Mouse (Mus musculus) intestine, embryonic 14.5 days (tissue): ENCODE data around the gene D17Wsu92e. TPM values are rescaled to one million over a fixed set of nuclear protein-coding genes. Genes with fewer than 3 reads are reported as not detected.

Experiments used
- ATAC-seq: fragments of 200-750 bp; cut with Nextera tagmentation; replicated peaks from 2 replicates; pipeline ENCODE4 v1.8.0; 2017; ENCODE audit warnings: low read depth, moderate number of reproducible peaks, moderate TSS enrichment, moderate library complexity; ENCODE audit not compliant: low FRiP score, low TSS enrichment
- DNase-seq: peaks from one replicate; pipeline ENCODE4 v3.0.0-alpha.2; 2018; ENCODE audit warnings: low spot score
- H3K27ac ChIP-seq: fragments of 300-500 bp; sonication (generic); 2 replicates; pipeline ENCODE4 v1.5.1; 2014; ENCODE audit warnings: low read depth, mild to moderate bottlenecking, control low read depth
- H3K27me3 ChIP-seq: fragments of 300-500 bp; sonication (generic); replicated peaks from 2 replicates; pipeline ENCODE4 v1.6.1; 2014; ENCODE audit warnings: low read length, control low read depth; ENCODE audit not compliant: control insufficient read depth, insufficient read depth
- H3K36me3 ChIP-seq: fragments of 300-500 bp; sonication (generic); 2 replicates; pipeline ENCODE4 v1.6.1; 2014; ENCODE audit warnings: low read length, control low read depth; ENCODE audit not compliant: control insufficient read depth, insufficient read depth
- H3K4me1 ChIP-seq: fragments of 300-500 bp; sonication (generic); replicated peaks from 2 replicates; pipeline ENCODE4 v1.6.1; 2014; ENCODE audit warnings: low read length, control low read depth, mixed read lengths; ENCODE audit not compliant: control insufficient read depth, insufficient read depth
- H3K4me2 ChIP-seq: fragments of 300-500 bp; sonication (generic); 2 replicates; pipeline ENCODE4 v1.6.1; 2014; ENCODE audit warnings: low read length
- H3K4me3 ChIP-seq: fragments of 300-500 bp; sonication (generic); 2 replicates; pipeline ENCODE4 v1.5.1; 2014; ENCODE audit warnings: low read depth, low read length, control low read depth, mixed read lengths
- H3K9ac ChIP-seq: fragments of 300-500 bp; sonication (generic); 2 replicates; pipeline ENCODE4 v1.6.1; 2014; ENCODE audit warnings: mild to moderate bottlenecking, low read length
- H3K9me3 ChIP-seq: fragments of 300-500 bp; sonication (generic); 2 replicates; pipeline ENCODE4 v1.6.1; 2016; ENCODE audit warnings: low read length, control low read depth; ENCODE audit not compliant: control insufficient read depth
- whole genome bisulfite sequencing: fragments of 180-500 bp; shearing (Covaris S2); extraction: QIAGEN DNeasy Blood & Tissue Kit; methylation state at CpG from one replicate; pipeline ENCODE4 v1.1.7; 2014; 5-methylcytosine and 5-hydroxymethylcytosine counted together
- polyA plus RNA-seq: library from polyadenylated mRNA; unstranded; fragments of >200 nt; fragmentation: Nextera tagmentation; extraction: Ambion mirVana; gene quantifications from 2 replicates; pipeline ENCODE4 v1.2.1, GENCODE M21; 2014

D17Wsu92e gene
- polyA plus RNA-seq: 20.1 and 23.4 TPM in 2 replicates

GRCm38 (mm10) chr17:27820568-27821406 is at the start of gene D17Wsu92e:
Gene D17Wsu92e (minus strand): TSS chr17:27820648.
- WGBS: 2% methylated on average over 50 of the region's 56 CpGs
- peak; percentile 95 for ATAC-seq

DNA sequence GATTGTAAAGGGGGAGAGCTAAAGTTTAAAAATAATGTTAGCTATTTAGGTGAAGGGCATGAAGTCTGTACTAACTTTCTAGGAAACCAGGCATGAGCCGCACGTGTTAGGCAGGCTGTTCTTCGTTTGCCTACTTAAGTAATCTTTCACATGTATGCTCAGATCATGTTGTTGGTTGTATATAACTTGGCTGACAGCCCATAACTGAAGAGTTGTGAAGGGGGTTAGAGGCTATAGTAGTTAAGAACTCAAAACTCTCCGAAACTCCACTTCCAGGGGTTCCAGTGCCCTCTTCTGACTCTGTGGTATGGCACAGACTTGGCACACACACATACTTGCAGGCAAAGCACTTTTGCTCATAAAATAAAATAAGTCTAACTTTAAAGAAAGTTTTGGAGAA is 46.3 kb upstream of the D17Wsu92e start:
- Histone ChIP-seq H3K27ac (no peak overlapping the region), H3K4me1 (no peaks in the 10 kb centered on the region), H3K27me3 (no peaks in the 10 kb centered on the region), H3K9me3 (no peaks in the 10 kb centered on the region), H3K4me2 (no peak overlapping the region), H3K4me3 (no peak overlapping the region), H3K9ac (no peak overlapping the region), H3K36me3 (no peaks in the 10 kb centered on the region)
- ATAC-seq (no peak), DNase-seq (no peak)
- WGBS: 70% methylated on average over 4 of the region's 4 CpGs

More at GRCm38 (mm10) chr17:27820568-27821406, at the start of gene D17Wsu92e:
- peak; percentile 100 for DNase-seq
- peak within 1 kb of the TSS; percentile 91 for H3K4me2 ChIP-seq
- H3K27me3 ChIP-seq: no peaks in the 10 kb centered on the region
- H3K4me1 ChIP-seq: peaks cover 23% of the 10 kb centered on the region
- no peaks in the 10 kb centered on the region for H3K9me3 ChIP-seq
- H3K27ac ChIP-seq: peak within 1 kb of the TSS; percentile 83
- H3K36me3 ChIP-seq: no peaks in the 10 kb centered on the region
- peak within 1 kb of the TSS; percentile 93 for H3K9ac ChIP-seq
- H3K4me3 ChIP-seq: peak within 1 kb of the TSS; percentile 96

- DNase-seq: no peak
Observed at GRCm38 (mm10) chr17:27865461-27865860, 45.0 kb upstream of the D17Wsu92e start.

DNA sequence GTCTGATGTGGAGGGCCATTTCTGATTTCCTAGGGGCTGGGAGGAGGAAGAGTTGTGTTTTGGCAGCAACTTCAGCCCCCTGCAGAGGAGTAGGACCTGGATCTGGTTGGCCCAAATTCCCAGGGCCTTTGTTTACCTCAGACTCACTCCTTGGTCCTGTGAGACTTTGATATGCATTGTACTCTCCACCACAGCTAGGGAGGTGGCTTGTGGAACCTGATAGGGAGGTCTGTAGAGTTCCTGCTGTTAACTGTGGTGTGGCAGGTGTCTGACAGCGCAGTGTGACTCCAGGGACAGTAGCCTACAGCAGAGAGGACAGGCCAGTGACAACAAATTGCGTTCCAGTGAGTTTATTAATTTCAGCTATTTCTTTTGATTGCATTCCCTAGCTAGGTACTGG is 38.7 kb upstream of the D17Wsu92e start:
- Histone ChIP-seq H3K27me3 (no peaks in the 10 kb centered on the region), H3K4me3 (no peak overlapping the region), H3K4me1 (peaks cover 15% of the 10 kb centered on the region), H3K36me3 (peaks cover 3% of the 10 kb centered on the region; the same call in 1 of the 2 replicates), H3K4me2 (no peak overlapping the region), H3K9me3 (no peaks in the 10 kb centered on the region), H3K9ac (no peak overlapping the region), H3K27ac (no peak overlapping the region)
- ATAC-seq (no peak), DNase-seq (no peak)
- 48% methylated on average over 2 of the region's 2 CpGs for WGBS

More at GRCm38 (mm10) chr17:27865461-27865860, 45.0 kb upstream of the D17Wsu92e start:
- H3K27ac ChIP-seq: no peak overlapping the region
- 79% methylated on average over 2 of the region's 2 CpGs for WGBS
- no peaks in the 10 kb centered on the region for H3K4me1 ChIP-seq
- H3K9ac ChIP-seq: no peak overlapping the region
- no peaks in the 10 kb centered on the region for H3K36me3 ChIP-seq
- no peak overlapping the region for H3K4me3 ChIP-seq
- no peaks in the 10 kb centered on the region for H3K9me3 ChIP-seq
- no peaks in the 10 kb centered on the region for H3K27me3 ChIP-seq
- ATAC-seq: no peak
- H3K4me2 ChIP-seq: no peak overlapping the region

GRCm38 (mm10) chr17:27857649-27858475 is 37.4 kb upstream of the D17Wsu92e start:
- peak overlapping the region; percentile 93 for H3K4me2 ChIP-seq
- peaks cover 15% of the 10 kb centered on the region for H3K4me1 ChIP-seq
- ATAC-seq (no peak), DNase-seq (no peak)
- H3K9ac ChIP-seq: peak overlapping the region; percentile 87; the same call in 1 of the 2 replicates
- H3K36me3 ChIP-seq: peaks cover 12% of the 10 kb centered on the region
- no peak overlapping the region for H3K27ac ChIP-seq
- H3K27me3 ChIP-seq: no peaks in the 10 kb centered on the region
- H3K9me3 ChIP-seq: no peaks in the 10 kb centered on the region
- 44% methylated on average over 11 of the region's 11 CpGs for WGBS
- H3K4me3 ChIP-seq: peak overlapping the region; percentile 94

DNA sequence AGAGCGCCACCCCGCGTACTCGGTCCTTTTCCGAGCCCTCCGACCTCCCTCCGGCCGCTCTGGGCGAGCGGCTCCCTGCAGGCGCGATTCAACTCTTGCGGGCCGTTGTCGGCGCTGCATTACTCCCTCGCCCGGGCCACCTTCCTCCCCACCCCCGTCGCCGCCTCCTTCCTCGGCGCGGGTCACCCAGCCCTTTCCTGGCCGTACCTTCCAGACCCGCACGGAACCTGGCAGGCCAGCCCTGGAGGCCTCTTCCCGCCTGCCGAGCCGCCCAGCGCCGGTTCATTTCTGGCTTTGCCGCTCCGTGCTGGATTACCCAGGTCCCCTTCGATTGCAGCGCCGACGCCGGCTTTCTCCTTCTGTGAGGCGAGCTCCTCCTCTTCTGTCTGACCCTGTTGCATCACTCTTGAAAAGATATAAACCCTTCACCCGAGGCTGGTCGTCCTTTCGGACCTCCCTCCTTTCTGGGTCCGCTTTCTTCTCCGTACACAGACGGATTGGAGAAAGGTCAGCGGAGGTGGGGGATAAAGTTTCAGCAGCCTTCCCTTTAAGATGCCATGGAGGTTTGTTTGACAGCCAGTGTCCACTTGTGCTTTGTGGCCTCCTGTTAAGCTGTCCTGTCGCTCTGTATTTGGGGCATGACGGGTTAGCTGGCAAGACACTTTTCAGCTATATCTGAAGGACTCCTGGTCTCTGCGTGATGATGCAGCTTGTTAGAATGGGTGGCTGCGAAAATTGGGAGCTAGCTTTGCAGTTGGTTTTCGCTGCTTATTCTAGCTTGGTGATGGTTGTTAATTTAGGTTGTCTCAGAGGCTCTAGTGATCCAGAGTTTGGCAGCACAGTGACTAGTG is 36.6 kb upstream of the D17Wsu92e start:
- Histone ChIP-seq H3K4me3 (peak overlapping the region; percentile 94), H3K9me3 (no peaks in the 10 kb centered on the region), H3K36me3 (peaks cover 20% of the 10 kb centered on the region), H3K27me3 (no peaks in the 10 kb centered on the region), H3K9ac (peak overlapping the region; percentile 87), H3K4me1 (peaks cover 15% of the 10 kb centered on the region), H3K4me2 (peak overlapping the region; percentile 93), H3K27ac (peak overlapping the region; percentile 71)
- ATAC-seq (peak; percentile 59), DNase-seq (peak; percentile 88)
- whole genome bisulfite sequencing: 1% methylated on average over 50 of the region's 52 CpGs

DNA sequence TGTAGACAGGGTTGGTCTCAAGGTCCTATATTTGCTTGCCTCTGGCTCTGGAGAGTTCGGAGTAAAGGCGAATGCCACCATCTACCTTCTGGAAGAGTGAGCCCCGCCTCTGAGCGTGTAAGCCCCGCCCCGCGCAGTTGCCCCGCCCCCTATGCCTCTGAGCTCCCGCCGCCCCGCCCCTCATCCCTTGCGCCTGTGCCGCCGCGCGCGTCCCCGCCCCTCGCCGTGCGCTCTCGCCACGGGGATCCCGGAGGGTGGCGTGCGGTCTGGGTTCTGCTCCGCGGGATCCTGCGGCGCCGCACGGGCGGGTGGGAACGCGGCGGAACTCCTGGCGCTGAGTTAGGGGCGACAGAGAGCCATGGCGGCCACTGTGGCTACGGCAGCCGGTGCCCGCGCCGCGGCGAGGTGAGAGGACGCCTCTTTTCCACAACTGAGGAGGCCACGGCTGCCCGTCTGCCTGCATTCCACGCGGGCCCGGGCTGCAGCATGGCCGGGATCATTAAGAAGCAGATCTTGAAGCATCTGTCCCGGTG is 35.9 kb upstream of the D17Wsu92e start, which contains the start of gene Uhrf1bp1:
Uhrf1bp1 (plus strand) TSS at position 177 of the 533 bp plus-strand sequence.
- Histone ChIP-seq H3K9me3 (no peaks in the 10 kb centered on the region), H3K27me3 (no peaks in the 10 kb centered on the region), H3K9ac (peak within 1 kb of the TSS; percentile 87), H3K27ac (peak within 1 kb of the TSS; percentile 71), H3K4me1 (peaks cover 15% of the 10 kb centered on the region), H3K4me2 (peak within 1 kb of the TSS; percentile 93), H3K36me3 (peaks cover 24% of the 10 kb centered on the region), H3K4me3 (peak within 1 kb of the TSS; percentile 94)
- peak; percentile 79 for ATAC-seq
- peak; percentile 91 for DNase-seq
- WGBS: under 1% methylated on average over 48 of the region's 54 CpGs
